Mouse (Mus musculus): ENCODE data around the gene Klb.

DNA sequence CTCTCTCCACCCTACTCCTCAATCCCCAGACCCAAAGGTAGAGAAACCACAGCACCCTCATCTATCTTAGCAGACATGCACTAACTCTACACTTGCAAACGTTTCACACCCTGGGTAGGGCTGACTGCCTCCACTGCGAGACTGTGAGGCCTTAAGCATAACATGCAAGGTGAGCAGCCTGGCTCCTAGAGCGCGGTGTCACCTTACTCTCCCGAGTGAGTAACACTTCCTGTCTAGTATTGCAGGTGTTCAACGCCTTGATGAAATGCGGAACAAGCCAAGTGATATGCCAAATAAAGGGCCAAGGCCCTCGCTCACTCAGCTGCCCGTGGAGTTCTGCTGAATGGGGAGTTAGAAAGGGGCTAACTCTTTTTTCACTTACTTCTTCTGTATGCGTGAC, 25.9 kb upstream of the Klb start:
- TF ChIP-seq POLR2A (IDR thresholded peaks at IDR 0.05; ENCODE audit: low read depth, low read length): no peak
- TF ChIP-seq CTCF (IDR thresholded peaks at IDR 0.05; ENCODE audit: borderline replicate concordance, insufficient read depth, low read length): no peak
